Mouse (Mus musculus) limb, embryonic 13.5 days (tissue): ENCODE measurements at regions not wholly inside any gene's neighbourhood (a gene's known extent, or its start where the extent isn't known, plus 50 kb on each side); places are given as distances from the start of the nearest gene placed in this dataset.

Experiments
- ATAC-seq: fragments of 200-750 bp; cut with Nextera tagmentation; 2 replicates; pipeline ENCODE4 v1.8.0; 2017; ENCODE audit warnings: low read depth, moderate number of reproducible peaks, moderate TSS enrichment; ENCODE audit not compliant: low FRiP score
- H3K27ac ChIP-seq: fragments of 300-500 bp; sonication (generic); 2 replicates; pipeline ENCODE4 v1.5.1; 2015; ENCODE audit warnings: inconsistent platforms, mild to moderate bottlenecking, moderate library complexity
- H3K27me3 ChIP-seq: fragments of 300-500 bp; sonication (generic); 2 replicates; pipeline ENCODE4 v1.6.1; 2015; ENCODE audit warnings: mild to moderate bottlenecking, inconsistent platforms
- H3K36me3 ChIP-seq: fragments of 300-500 bp; sonication (generic); 2 replicates; pipeline ENCODE4 v1.6.1; 2015; ENCODE audit warnings: inconsistent platforms, mild to moderate bottlenecking, moderate library complexity
- H3K4me1 ChIP-seq: fragments of 300-500 bp; sonication (generic); 2 replicates; pipeline ENCODE4 v1.6.1; 2015; ENCODE audit warnings: inconsistent platforms
- H3K4me2 ChIP-seq: fragments of 300-500 bp; sonication (generic); replicated peaks from 2 replicates; pipeline ENCODE4 v1.6.1; 2015; ENCODE audit warnings: inconsistent platforms, mild to moderate bottlenecking, moderate library complexity
- H3K4me3 ChIP-seq: fragments of 300-500 bp; sonication (generic); 2 replicates; pipeline ENCODE4 v1.5.1; 2015; ENCODE audit warnings: moderate library complexity, mild to moderate bottlenecking, inconsistent platforms
- H3K9ac ChIP-seq: fragments of 300-500 bp; sonication (generic); 2 replicates; pipeline ENCODE4 v1.6.1; 2015; ENCODE audit warnings: mild to moderate bottlenecking, inconsistent platforms
- H3K9me3 ChIP-seq: fragments of 300-500 bp; sonication (generic); 2 replicates; pipeline ENCODE4 v1.6.1; 2016; ENCODE audit warnings: inconsistent platforms
- WGBS: fragments of 180-500 bp; shearing (Covaris S2); methylation state at CpG from one replicate; pipeline ENCODE4 v1.1.7; 2015; 5-methylcytosine and 5-hydroxymethylcytosine counted together

DNA sequence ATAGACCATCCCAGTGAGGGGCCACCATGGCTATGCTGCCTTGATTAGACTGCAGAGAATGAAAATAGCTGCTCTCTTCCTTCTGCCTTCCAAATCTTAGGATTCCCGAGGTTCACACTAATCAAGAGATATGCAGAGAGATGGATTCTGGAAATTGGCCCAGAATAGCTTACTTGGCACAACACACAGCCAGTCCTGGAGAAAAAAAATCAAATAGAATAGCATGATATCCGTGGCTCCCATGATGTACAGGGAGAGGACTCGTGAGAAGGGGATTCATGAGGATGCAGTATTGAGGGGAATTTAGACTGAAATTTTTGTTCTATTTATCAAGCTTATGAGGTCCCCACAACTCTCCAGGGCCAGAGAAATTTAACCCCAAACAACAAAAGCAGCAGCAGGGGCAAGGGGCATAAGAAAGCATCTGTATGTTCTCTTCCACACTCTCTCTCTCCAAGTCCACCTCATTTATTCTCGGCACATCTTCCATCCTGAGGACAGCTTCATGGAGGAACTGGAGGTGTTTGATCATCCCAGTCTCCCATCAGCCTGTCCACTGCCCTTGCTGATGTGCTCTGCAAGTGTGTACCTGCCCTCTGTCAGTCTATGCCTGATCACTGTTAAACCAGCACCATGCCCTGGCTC, 599.3 kb upstream of the Camk1g start:
- Histone ChIP-seq H3K27me3 (peaks cover 5% of the 10 kb centered on the region; the same call in 1 of the 2 replicates), H3K36me3 (no peaks in the 10 kb centered on the region), H3K4me2 (no peak overlapping the region), H3K9ac (no peak overlapping the region), H3K27ac (no peak overlapping the region), H3K9me3 (no peaks in the 10 kb centered on the region), H3K4me3 (no peak overlapping the region), H3K4me1 (0 out of 2 replicates have a peak, but pooled peaks cover 5% of the 10 kb centered on the region)
- no peak for ATAC-seq
- WGBS: 67% methylated on average over 4 of the region's 4 CpGs

DNA sequence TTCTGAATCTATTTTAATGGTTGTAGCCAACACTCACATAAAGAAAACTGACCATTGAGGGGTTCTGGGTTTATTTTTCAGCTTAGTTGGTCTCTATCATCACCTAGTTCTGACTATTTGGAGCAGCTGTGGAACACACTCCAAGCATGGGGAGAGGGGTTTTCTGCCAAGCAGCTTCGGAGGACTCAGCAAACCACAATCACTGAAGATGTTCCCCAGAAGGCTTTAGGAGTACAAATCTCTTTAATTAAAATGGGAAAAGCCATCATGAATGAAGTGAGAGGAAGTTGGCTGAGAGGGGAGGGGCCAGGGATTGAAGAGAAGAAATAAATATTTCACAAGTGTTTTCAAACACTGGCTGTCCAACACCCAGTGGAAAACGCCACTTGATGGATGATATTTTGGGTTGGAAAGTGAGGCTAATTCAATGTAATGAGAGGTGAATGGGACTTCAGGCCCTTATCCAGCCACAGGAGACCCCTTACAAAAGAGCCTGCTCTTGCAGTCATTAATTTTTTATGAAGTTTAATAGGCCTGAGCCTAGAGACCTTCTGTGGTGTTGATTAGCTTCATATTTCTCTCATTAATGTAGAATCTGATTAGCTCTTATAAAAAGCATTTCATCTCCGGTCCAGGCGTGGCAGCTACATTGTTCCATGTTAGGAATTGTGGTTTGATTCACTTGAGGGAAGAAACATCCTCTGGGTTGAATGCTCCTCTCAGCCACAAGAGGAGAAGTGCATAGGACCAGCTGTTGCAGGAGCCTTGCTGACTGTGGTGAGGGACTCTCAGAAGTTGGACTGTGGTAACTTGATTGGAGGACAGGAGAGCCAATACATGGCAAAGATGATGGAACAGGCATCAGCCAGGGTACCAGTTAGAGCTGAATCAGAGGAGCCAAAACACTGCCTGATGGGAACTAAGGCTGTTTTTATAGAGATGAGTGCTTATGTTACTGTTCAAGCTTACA, 598.1 kb upstream of the Camk1g start:
- Histone ChIP-seq H3K9ac (no peak overlapping the region), H3K4me1 (0 out of 2 replicates have a peak, but pooled peaks cover 5% of the 10 kb centered on the region), H3K9me3 (no peaks in the 10 kb centered on the region), H3K27ac (no peak overlapping the region), H3K36me3 (no peaks in the 10 kb centered on the region), H3K27me3 (peaks cover 5% of the 10 kb centered on the region; the same call in 1 of the 2 replicates), H3K4me2 (no peak overlapping the region), H3K4me3 (no peak overlapping the region)
- ATAC-seq: no peak
- 58% methylated on average over 4 of the region's 4 CpGs for WGBS

DNA sequence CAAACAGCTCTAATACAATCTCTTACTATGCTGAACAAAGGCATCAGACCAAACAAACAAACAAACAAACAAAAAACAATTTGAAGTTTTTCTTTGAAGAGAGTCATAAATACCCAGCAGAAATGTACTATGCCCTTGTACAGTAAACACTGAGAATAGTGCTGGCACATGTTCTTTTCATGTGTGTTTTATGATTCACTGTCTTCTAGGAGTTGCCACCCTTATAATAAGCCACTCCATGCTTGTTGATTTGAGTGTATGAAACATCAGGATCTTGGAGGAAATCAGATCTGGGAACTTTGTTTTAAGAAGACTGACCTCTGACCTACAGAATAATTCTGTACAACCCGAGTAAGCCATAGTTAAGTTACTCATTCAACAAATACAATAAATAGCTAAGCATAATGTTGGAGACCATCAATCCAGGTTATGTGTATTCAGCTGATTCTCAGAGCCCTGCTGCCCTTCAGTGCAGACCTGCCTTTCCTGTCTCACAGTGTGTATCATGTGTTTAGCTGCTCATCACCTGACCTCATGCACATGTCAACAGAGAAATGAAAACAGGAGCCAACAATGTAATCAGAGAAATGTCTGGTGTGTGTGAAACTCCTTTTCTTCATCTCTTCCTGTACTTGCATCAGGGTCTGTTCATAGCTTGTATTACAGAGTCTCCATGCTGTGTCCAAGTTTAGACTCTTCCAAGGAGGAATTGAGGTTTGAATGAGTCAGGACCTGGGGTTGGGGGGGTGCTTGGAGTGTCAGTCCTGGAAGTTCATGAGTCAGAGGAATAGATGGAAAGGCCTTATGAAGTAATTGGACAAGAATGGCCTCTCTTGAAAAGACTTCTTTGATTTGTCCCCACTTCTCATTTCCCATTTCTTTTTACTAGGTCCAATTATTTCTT, 596.8 kb upstream of the Camk1g start:
- Histone ChIP-seq H3K9me3 (no peaks in the 10 kb centered on the region), H3K4me3 (no peak overlapping the region), H3K27me3 (peaks cover 5% of the 10 kb centered on the region; the same call in 1 of the 2 replicates), H3K36me3 (no peaks in the 10 kb centered on the region), H3K4me2 (no peak overlapping the region), H3K27ac (no peak overlapping the region), H3K9ac (no peak overlapping the region), H3K4me1 (0 out of 2 replicates have a peak, but pooled peaks cover 5% of the 10 kb centered on the region)
- WGBS: 53% methylated on average over 1 of the region's 1 CpGs
- no peak for ATAC-seq

DNA sequence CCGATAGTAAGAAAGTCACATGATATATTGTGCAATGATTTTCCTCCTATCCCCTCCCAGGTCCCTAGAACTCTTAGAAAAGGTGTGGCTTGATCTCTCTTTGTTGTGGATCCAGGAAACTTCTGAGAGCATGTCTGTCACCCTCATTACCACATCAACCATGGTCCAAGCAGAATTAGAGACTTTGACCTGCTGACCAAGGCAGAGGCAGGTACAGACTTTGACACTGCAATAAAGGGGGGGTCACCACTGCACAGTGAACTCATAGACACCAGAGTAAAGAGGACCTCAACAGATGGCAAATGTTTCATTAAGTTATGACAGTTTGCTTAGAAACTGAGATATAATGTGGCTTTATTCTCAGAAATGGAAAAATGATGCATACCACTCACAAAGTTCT, 595.2 kb upstream of the Camk1g start:
- H3K27me3 ChIP-seq: peaks cover 5% of the 10 kb centered on the region; the same call in 1 of the 2 replicates
- ATAC-seq: no peak
- H3K4me1 ChIP-seq: 0 out of 2 replicates have a peak, but pooled peaks cover 5% of the 10 kb centered on the region
- no peak overlapping the region for H3K4me2 ChIP-seq
- WGBS: 87% methylated on average over 1 of the region's 1 CpGs
- no peak overlapping the region for H3K27ac ChIP-seq
- H3K9ac ChIP-seq: no peak overlapping the region
- H3K9me3 ChIP-seq: no peaks in the 10 kb centered on the region
- no peaks in the 10 kb centered on the region for H3K36me3 ChIP-seq
- no peak overlapping the region for H3K4me3 ChIP-seq

DNA sequence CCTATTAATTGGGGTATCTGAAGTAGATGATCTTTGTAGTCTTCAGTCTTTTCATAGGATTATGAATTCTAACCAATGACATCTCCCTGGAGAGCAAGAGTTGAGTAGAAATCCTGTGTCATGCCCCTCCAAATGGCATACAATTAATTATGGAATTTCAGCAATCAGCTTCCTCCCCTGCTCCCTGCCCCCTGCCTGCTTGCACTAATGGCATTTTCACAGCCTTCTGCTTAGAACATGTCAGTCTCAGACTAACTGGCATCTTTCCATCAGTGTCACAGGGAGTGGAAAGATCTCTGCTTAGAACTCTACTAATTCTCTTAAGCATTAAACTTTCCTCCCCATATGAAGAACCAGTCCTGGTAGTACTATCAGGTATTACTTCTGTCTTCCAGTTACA, 581.8 kb upstream of the Camk1g start:
- no peak overlapping the region for H3K4me2 ChIP-seq
- H3K4me1 ChIP-seq: no peaks in the 10 kb centered on the region
- no peak for ATAC-seq
- no peak overlapping the region for H3K27ac ChIP-seq
- no peaks in the 10 kb centered on the region for H3K36me3 ChIP-seq
- no peaks in the 10 kb centered on the region for H3K27me3 ChIP-seq
- H3K4me3 ChIP-seq: no peak overlapping the region
- no peak overlapping the region for H3K9ac ChIP-seq
- H3K9me3 ChIP-seq: no peaks in the 10 kb centered on the region

DNA sequence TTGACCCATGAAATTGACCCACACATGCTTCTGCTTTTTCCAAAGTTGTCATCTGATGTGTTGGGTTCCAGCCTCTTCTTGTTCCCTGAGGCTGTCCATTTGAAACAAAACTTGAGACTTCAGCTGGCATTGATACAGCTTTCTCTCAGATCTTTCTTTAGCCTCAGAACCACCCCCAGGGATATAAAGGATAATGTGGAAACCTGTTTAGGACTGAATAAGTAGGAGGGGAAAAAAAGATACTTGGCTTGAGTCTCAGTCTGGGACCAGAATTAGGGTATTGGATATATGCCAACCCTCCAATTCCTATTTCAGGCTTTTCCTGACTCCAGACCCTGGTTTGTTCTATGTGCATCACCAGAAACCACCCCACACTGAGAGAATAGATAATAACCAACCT, 579.7 kb upstream of the Camk1g start:
- no peaks in the 10 kb centered on the region for H3K9me3 ChIP-seq
- H3K27me3 ChIP-seq: no peaks in the 10 kb centered on the region
- no peaks in the 10 kb centered on the region for H3K4me1 ChIP-seq
- H3K9ac ChIP-seq: no peak overlapping the region
- H3K36me3 ChIP-seq: no peaks in the 10 kb centered on the region
- no peak overlapping the region for H3K4me2 ChIP-seq
- H3K4me3 ChIP-seq: no peak overlapping the region
- no peak overlapping the region for H3K27ac ChIP-seq
- no peak for ATAC-seq

DNA sequence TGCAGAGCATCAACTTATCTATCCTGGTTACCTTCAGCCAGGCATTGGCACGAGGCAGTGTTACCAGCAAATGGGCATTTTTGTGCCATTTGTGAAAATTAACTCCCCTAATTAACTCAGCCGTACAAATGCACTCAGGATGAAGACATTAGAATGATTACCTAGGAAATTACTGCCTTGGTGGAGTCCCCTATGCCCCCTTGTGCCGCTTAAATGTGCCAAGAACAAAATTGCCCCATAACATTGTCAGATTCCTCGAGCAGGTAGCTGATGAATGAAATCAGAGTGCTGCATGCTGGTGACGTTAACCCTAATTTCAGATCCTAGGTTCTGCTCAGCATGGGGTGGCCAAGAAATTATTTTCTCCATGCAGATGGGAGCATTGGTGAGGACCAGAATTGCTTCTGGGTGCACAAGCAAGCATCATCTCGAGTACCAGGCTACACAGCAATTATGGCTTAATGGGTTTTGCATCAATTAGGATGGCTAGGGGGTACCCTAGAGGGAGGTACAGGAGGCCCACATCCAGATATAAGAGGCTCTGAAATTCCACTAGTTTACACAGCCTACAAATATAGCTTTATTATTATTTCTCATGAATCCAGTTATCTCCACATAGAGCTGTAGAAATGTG, 577.0 kb upstream of the Camk1g start:
- H3K4me1 ChIP-seq: no peaks in the 10 kb centered on the region
- H3K4me2 ChIP-seq: no peak overlapping the region
- H3K36me3 ChIP-seq: no peaks in the 10 kb centered on the region
- H3K27ac ChIP-seq: no peak overlapping the region
- 60% methylated on average over 6 of the region's 6 CpGs for WGBS
- no peak overlapping the region for H3K4me3 ChIP-seq
- H3K9me3 ChIP-seq: no peaks in the 10 kb centered on the region
- H3K9ac ChIP-seq: no peak overlapping the region
- peaks cover 9% of the 10 kb centered on the region; the same call in 1 of the 2 replicates for H3K27me3 ChIP-seq
- ATAC-seq: no peak

DNA sequence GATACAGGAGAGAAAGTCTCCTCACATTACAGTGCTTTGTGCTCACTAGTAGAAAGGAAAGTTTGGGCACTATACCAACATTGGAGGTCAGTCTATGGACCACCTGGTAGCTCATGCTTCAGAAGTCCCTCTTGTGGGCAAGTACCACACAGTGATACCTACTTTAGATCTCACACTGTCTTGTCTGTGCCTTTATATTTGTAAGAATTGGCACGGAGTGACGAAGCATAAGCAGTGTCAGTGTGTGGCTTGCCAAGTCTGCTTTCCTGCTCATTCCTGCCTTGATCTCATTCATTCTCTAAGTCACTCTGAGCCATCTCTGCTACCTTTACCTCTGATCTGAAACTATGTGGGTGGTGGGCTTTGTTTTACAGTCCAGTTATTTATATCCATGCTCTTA, 565.9 kb upstream of the Camk1g start:
- H3K9me3 ChIP-seq: no peaks in the 10 kb centered on the region
- no peak overlapping the region for H3K9ac ChIP-seq
- H3K27ac ChIP-seq: no peak overlapping the region
- no peak overlapping the region for H3K4me3 ChIP-seq
- no peaks in the 10 kb centered on the region for H3K4me1 ChIP-seq
- no peaks in the 10 kb centered on the region for H3K36me3 ChIP-seq
- H3K27me3 ChIP-seq: peaks cover 34% of the 10 kb centered on the region
- 85% methylated on average over 2 of the region's 2 CpGs for whole genome bisulfite sequencing
- H3K4me2 ChIP-seq: no peak overlapping the region
- ATAC-seq: no peak

DNA sequence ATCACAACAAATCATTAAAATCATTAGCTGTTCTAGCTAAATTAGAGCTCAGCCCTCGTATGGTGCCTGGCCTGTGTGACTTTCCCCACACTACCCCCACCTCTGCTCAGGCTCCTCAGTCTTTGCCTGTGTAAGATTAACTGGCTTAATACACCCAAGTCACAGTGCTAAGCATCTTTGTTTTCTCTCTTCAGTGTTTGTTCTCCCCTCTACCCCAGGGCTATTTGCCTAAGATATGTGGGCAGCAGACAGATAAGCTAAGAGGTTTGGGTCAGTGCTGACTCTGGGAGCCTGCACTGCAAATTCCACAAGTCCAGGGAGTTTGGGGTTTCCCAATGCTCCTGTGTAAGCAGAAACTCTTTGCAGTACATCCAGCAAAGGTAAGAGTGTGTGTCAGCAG, 564.2 kb upstream of the Camk1g start:
- Histone ChIP-seq H3K9me3 (no peaks in the 10 kb centered on the region), H3K4me3 (no peak overlapping the region), H3K27me3 (peaks cover 32% of the 10 kb centered on the region), H3K4me1 (no peaks in the 10 kb centered on the region), H3K4me2 (no peak overlapping the region), H3K9ac (no peak overlapping the region), H3K36me3 (no peaks in the 10 kb centered on the region), H3K27ac (no peak overlapping the region)
- no peak for ATAC-seq
- WGBS: 7% methylated on average over 1 of the region's 1 CpGs

DNA sequence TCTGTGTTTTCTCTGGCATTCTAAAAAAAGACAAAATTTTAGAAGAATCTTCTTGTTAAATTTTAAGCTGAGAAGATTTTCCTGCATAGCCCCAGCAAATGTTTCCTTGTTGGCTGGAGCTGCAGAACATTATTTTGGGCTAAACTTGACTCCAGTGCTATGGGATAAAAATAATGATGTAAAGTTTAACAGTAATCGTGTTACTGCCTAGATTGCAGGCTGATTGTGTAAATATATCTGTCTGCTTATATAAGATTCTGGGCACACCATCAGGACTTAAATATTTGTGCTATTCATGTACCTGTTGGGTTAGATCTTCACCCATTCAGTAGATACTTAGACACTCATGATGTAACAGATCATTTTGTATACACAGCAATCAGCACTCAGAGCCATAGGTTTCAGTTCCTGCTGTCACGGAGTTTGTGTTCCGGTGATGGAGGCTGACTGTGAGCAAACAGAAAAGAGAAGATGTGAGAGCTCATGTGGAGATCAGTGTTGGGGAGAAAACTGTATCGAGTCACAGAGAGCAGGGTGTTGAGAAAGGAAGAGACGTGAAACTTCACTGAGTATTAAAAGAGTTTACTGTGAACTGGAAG, 561.1 kb upstream of the Camk1g start:
- Histone ChIP-seq H3K4me1 (no peaks in the 10 kb centered on the region), H3K27ac (no peak overlapping the region), H3K4me2 (no peak overlapping the region), H3K9me3 (no peaks in the 10 kb centered on the region), H3K27me3 (peaks cover 20% of the 10 kb centered on the region), H3K4me3 (no peak overlapping the region), H3K9ac (no peak overlapping the region), H3K36me3 (no peaks in the 10 kb centered on the region)
- ATAC-seq: no peak
- WGBS: 85% methylated on average over 5 of the region's 5 CpGs

DNA sequence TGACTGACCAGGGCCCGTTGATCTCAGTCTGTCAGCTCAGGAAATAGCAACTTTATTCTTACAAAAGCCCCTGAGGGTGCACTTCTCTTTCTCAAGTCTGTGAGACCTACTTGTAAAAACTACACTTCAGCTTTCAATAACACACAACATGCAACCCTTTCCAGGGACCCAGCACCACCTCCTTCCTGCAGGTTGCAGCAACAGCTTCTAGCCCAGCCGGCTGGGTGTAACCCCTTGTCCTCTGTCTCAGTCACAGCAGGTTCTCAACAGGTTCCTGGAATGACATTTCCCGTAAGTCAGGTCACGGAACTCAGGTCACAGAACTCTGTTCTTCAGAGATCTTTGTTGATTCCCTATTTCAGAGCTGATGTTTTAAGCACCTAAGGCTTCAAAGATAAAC, 558.5 kb upstream of the Camk1g start:
- Histone ChIP-seq H3K4me1 (no peaks in the 10 kb centered on the region), H3K4me3 (no peak overlapping the region), H3K36me3 (no peaks in the 10 kb centered on the region), H3K4me2 (no peak overlapping the region), H3K27me3 (no peaks in the 10 kb centered on the region; the same call in 1 of the 2 replicates), H3K9ac (no peak overlapping the region), H3K27ac (no peak overlapping the region), H3K9me3 (no peaks in the 10 kb centered on the region)
- no peak for ATAC-seq
- WGBS: 65% methylated on average over 4 of the region's 4 CpGs
